Mouse (Mus musculus) Patski (cell line): Measurements from ENCODE around the gene Cep63. TPM values are rescaled to one million over a fixed set of nuclear protein-coding genes. Genes with fewer than 3 reads are reported as not detected.

Experiments used
- ATAC-seq: fragments of 100-300 bp; one replicate; pipeline ENCODE4 v1.8.0; 2021
- CTCF ChIA-PET: fragments of 350-600 bp; sonication (Branson Sonifier 250); formaldehyde crosslinking; loops from one replicate; lab custom pipeline; 2022; ENCODE audit warnings: inconsistent platforms; lab: Charles Lee
- POLR2A ChIA-PET: fragments of 350-600 bp; sonication (Branson Sonifier 250); formaldehyde crosslinking; loops from one replicate; lab custom pipeline; 2022; ENCODE audit warnings: antibody characterized with exemption, inconsistent platforms; lab: Charles Lee
- DNase-seq: peaks from one replicate; pipeline ENCODE4 v3.0.0-alpha.2; 2011; ENCODE audit warnings: low read depth, low spot score
- H3K27me3 ChIP-seq: fragments of 371-371 bp; one replicate; pipeline ENCODE4 v1.5.1; 2021
- CTCF ChIP-seq: fragments of 100-300 bp; IDR thresholded peaks from one replicate; pipeline ENCODE4 v1.5.1; 2021
- in situ Hi-C: fragments of 300-500 bp; cut with MboI; formaldehyde crosslinking; loops from 3 replicates; pipeline ENCODE4 v1.11.1; 2018; ENCODE audit warnings: low pct_unique_long_range_greater_than_20kb, mixed read lengths
- polyA plus RNA-seq: library from polyadenylated mRNA; unstranded; gene quantifications from one replicate; pipeline ENCODE4 v1.2.3, GENCODE M21; 2021

The Cep63 gene
- polyA plus RNA-seq, 1 experiment from 2014 or later, result 33.9 TPM

- in situ Hi-C loops, result no loop called here
- peak; percentile 66 for ATAC-seq
- DNase-seq, result no peak
- no peaks in the 10 kb centered on the region for H3K27me3 ChIP-seq
- ChIA-PET CTCF (interaction anchor here (1.3 to 5.5 kb wide), 13 partner anchors 12 to 233 kb away, joined by 3 to 71 read pairs (median 12); no protein-coding TSS in a partner anchor), POLR2A (interaction anchor here (1.5 to 13.2 kb wide), 2 partner anchors 91 to 145 kb away, joined by 3 to 274 read pairs; partner anchors contain the start of gene Amotl2)
- TF ChIP-seq CTCF, result no peak
Observed at GRCm38 (mm10) chr9:102634453-102634852, 8.1 kb upstream of the Cep63 start.

- ATAC-seq, result peak; percentile 56
- H3K27me3 ChIP-seq, result no peaks in the 10 kb centered on the region
- no peak for DNase-seq
- in situ Hi-C loops, result no loop called here
- POLR2A ChIA-PET, result interaction anchor here (0.5 to 13.2 kb wide), 5 partner anchors 28 to 150 kb away, joined by 3 to 274 read pairs (median 3); partner anchors contain the start of gene Amotl2
- TF ChIP-seq CTCF, result peak; percentile 84
- CTCF ChIA-PET, result interaction anchor here (0.7 to 5.5 kb wide), 15 partner anchors 11 to 255 kb away, joined by 3 to 71 read pairs (median 4); no protein-coding TSS in a partner anchor
Observed at GRCm38 (mm10) chr9:102632923-102633537, 6.7 kb upstream of the Cep63 start.

- DNase-seq, result no peak
- ChIA-PET POLR2A (interaction anchor here (13.2 kb wide), 1 partner anchor 93 kb away, joined by 274 read pairs; the partner anchor contains the start of gene Amotl2), CTCF (interaction anchor here (1.1 to 3.5 kb wide), 2 partner anchors 10 to 151 kb away, joined by 3 to 20 read pairs; no protein-coding TSS in a partner anchor)
- no peaks in the 10 kb centered on the region for H3K27me3 ChIP-seq
- in situ Hi-C loops, result no loop called here
- no peak for TF ChIP-seq CTCF
- no peak for ATAC-seq
Observed at GRCm38 (mm10) chr9:102632173-102632572, 5.8 kb upstream of the Cep63 start.

GRCm38 (mm10) chr9:102631589-102632147, 5.3 kb upstream of the Cep63 start:
- CTCF ChIA-PET, result interaction anchor here (1.0 to 3.5 kb wide), 3 partner anchors 10 to 152 kb away, joined by 3 to 20 read pairs (median 4); no protein-coding TSS in a partner anchor
- ATAC-seq (no peak), DNase-seq (no peak)
- in situ Hi-C loops, result no loop called here
- POLR2A ChIA-PET, result interaction anchor here (13.2 kb wide), 1 partner anchor 93 kb away, joined by 274 read pairs; the partner anchor contains the start of gene Amotl2
- no peak for TF ChIP-seq CTCF
- no peaks in the 10 kb centered on the region for H3K27me3 ChIP-seq

GRCm38 (mm10) chr9:102629052-102629451, 2.7 kb upstream of the Cep63 start:
- CTCF ChIA-PET, result interaction anchor here (0.8 to 1.5 kb wide), 4 partner anchors 156 to 240 kb away, joined by 3 read pairs; no protein-coding TSS in a partner anchor
- no peaks in the 10 kb centered on the region for H3K27me3 ChIP-seq
- POLR2A ChIA-PET, result interaction anchor here (1.3 kb wide), 1 partner anchor 103 kb away, joined by 4 read pairs; no protein-coding TSS in a partner anchor
- DNase-seq, result no peak
- TF ChIP-seq CTCF, result no peak
- no peak for ATAC-seq
- in situ Hi-C loops, result loop anchor here (10.0 kb wide), 1 partner anchor 676 kb away; the partner anchor contains the start of genes 1300017J02Rik and Topbp1

GRCm38 (mm10) chr9:102627442-102627841, 1.1 kb upstream of the Cep63 start:
- in situ Hi-C loops, result loop anchor here (10.0 kb wide), 1 partner anchor 677 kb away; the partner anchor contains the start of genes 1300017J02Rik and Topbp1
- no peak for ATAC-seq
- CTCF ChIA-PET, result interaction anchor here (0.8 to 1.7 kb wide), 2 partner anchors 8 to 19 kb away, joined by 3 to 5 read pairs; no protein-coding TSS in a partner anchor

GRCm38 (mm10) chr9:102626839-102627225, 498 bp upstream of the Cep63 start:
- in situ Hi-C loops, result loop anchor here (10.0 kb wide), 1 partner anchor 678 kb away; the partner anchor contains the start of genes 1300017J02Rik and Topbp1
- no peak for ATAC-seq
- ChIA-PET CTCF (interaction anchor here (0.8 to 1.7 kb wide), 2 partner anchors 9 to 20 kb away, joined by 3 to 5 read pairs; no protein-coding TSS in a partner anchor), POLR2A (interaction anchor here (0.6 to 1.3 kb wide), 4 partner anchors 9 to 364 kb away, joined by 3 to 4 read pairs (median 4); no protein-coding TSS in a partner anchor)
- DNase-seq, result no peak
- TF ChIP-seq CTCF, result no peak
- no peaks in the 10 kb centered on the region for H3K27me3 ChIP-seq

More at GRCm38 (mm10) chr9:102627442-102627841, 1.1 kb upstream of the Cep63 start:
- DNase-seq, result no peak
- no peaks in the 10 kb centered on the region for H3K27me3 ChIP-seq
- no peak for TF ChIP-seq CTCF
- POLR2A ChIA-PET, result interaction anchor here (1.1 to 1.3 kb wide), 2 partner anchors 9 to 156 kb away, joined by 3 to 4 read pairs; no protein-coding TSS in a partner anchor

- TF ChIP-seq CTCF, result no peak
- ChIA-PET POLR2A (no interaction called here), CTCF (interaction anchor here (0.6 kb wide), 1 partner anchor 9 kb away, joined by 3 read pairs; no protein-coding TSS in a partner anchor)
- in situ Hi-C loops, result loop anchor here (10.0 kb wide), 1 partner anchor 679 kb away; the partner anchor contains the start of genes 1300017J02Rik and Topbp1
- H3K27me3 ChIP-seq, result no peaks in the 10 kb centered on the region
- ATAC-seq (no peak), DNase-seq (no peak)
Observed at GRCm38 (mm10) chr9:102625401-102625982, 842 bp downstream of the Cep63 start.

GRCm38 (mm10) chr9:102623581-102623980, 2.8 kb downstream of the Cep63 start:
- no peaks in the 10 kb centered on the region for H3K27me3 ChIP-seq
- DNase-seq, result no peak
- no peak for TF ChIP-seq CTCF
- CTCF ChIA-PET, result interaction anchor here (2.7 to 3.9 kb wide), 2 partner anchors 10 to 161 kb away, joined by 8 to 20 read pairs; no protein-coding TSS in a partner anchor
- no peak for ATAC-seq
- POLR2A ChIA-PET, result no interaction called here
- in situ Hi-C loops, result loop anchor here (10.0 kb wide), 1 partner anchor 681 kb away; the partner anchor contains the start of genes 1300017J02Rik and Topbp1
